Mouse (Mus musculus): ENCODE measurements around the gene Jak1.

- no peak for TF ChIP-seq POLR2A (IDR thresholded peaks at IDR 0.05; ENCODE audit: borderline replicate concordance, low read depth, low read length)
- no peak for TF ChIP-seq CTCF (IDR thresholded peaks at IDR 0.05; ENCODE audit: low read depth, low read length)
Observed at GRCm38 (mm10) chr4:101219839-101220238, 45.2 kb downstream of the Jak1 start.

Measured in bone marrow macrophage, adult 2 months (primary cell).